Mouse (Mus musculus) hindlimb bud, embryonic 11.5 days (tissue): Measurements from ENCODE around the gene Tmprss6.

Source experiments
- DNase-seq: peaks from one replicate; pipeline ENCODE4 v3.0.0-alpha.2; 2012; ENCODE audit warnings: low read depth, low spot score; ENCODE audit errors: extremely low spot score

Gene Tmprss6

DNA sequence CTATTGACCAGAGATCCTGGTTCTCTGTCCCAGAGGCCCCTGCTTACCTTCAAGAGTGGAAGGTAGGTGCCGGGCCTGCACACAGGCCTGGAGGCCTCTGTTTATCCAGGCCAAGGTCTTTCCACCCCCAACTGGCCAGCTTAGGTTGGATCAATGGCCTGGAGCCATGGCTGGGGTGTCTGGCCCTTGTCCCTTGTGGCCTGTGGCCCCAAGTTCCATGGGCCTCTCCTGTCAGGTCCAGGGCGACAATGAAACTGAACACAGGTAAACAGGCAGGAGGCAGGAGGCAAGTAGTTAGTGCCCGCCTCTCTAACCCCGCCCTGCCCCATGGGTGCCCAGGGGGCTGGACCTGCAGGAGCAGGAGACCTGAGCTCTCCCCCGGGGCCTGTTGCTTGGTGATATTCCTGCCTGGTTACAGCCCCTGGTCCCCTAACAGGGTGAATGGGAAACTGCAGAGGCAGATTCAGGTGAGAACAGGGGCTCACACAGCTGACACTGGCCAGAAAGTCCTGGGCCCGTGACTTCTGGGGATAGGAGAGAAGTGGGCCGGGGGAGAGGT lies at the start of gene Tmprss6:
TSS of gene Tmprss6 (minus strand) at position 256 of the 559 bp plus-strand sequence.
- no peak for DNase-seq

DNA sequence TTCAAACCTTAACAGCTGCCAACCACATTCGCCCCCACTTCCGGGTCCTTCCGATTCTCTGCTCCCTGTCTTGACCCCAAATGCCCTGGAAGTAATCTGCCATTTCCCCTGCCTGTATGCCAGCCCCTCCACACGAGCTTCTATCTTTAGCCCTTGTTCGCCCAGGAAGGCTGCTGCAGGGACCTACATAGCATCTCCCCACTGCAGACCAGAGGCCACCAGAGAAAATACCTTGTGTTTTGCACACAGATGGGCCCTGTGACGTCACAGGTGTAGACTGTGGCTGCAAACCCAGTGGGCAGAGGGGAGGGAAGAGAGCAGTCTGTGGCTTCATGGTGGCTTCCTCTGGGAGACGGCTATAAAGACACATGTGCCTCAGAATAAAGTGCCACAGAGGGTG lies 49.8 kb upstream of the Tmprss6 start:
- DNase-seq: no peak

DNA sequence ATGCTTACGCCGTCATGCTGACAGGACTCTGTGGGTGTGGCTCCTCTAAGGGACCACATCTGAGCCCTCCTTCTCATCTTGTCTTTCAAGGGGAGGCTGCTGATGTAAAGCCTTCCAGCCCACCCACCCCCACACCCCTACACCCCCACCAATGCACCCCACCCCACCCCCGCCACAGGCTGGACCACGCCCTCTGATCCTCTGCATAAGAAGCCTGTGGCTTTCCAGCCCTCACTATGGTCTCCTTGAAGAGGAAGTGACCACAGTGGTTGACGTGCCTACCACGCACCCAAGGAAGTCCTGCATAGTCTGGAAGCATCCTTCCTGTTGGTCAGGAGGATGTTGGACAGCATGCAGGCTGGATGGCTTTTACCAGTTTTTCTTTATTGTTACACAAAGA lies 47.3 kb upstream of the Tmprss6 start:
- DNase-seq: no peak

DNA sequence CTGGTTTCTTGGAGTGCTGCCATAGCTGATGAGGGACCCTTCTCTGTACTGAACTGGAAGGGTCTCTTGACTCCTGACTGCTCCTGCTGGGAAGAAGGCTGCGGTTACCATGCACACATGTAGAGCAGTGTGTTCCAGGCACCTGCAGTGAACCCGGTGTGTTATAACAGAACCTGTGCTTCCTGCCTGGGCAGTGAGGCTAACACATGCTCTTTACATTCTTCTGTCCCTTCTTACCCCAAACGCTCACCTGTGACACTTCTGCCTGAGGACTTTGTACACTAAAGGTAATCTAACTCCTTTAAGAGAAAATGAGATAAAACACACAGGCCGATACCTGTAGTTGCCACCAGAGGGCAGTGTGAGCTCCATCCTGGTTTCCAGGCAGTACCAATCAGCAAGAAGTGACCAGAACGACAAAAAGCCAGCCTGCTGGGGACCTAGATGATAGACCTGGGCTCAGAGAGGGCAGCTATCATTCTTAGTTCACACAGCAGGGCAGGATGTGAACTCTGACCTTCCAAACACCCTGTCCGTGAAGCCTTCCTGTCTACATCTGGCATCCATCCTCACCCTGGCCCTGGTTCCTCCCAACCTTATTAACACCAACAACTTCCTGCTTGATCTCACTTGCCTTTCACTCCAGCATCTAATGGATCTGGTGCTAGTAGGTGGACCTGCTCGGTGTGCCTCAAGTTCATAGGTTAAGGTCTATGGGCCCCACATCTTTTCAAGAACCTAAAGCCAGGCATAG lies 46.1 kb upstream of the Tmprss6 start:
- DNase-seq: peak; percentile 64

DNA sequence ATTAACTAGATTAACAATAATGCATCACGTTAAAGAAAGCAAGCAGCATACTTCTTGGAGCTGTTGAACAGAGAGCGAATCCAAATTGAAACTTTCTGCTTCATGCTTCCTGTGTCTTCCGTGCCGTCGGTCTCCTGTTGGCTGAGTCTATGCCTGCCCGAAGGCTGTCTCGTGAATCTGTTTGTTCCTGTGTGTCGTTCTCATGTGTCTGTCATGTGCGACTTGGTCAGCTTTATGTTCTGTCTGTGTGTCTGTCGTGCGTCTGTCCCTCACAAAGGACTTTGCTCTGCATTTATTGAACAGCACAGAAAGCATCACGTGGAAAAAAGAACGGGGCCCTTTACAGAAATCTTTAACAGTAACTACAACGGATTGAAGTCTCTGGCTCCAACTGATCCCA lies 44.6 kb upstream of the Tmprss6 start:
- DNase-seq: no peak

DNA sequence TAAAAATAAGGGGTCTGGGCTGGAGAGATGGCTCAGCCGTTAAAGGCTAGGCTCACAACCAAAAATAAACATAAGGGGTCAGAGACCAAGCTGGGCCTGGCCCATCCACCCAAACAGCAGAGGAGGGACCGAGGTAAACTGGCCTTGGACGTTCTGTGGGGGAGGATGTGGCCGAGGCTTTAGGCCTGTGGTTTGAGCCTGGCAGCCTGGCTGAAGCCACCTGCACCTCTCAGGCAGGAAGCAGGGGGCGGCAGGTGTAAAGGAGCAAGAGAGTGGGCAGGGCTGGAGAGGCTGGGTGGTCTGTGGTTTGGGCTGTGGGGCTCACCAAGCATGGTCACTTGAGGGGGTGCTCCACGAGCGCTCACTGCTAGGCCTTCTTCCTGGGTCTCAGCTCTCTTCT lies 43.5 kb upstream of the Tmprss6 start:
- DNase-seq: no peak

DNA sequence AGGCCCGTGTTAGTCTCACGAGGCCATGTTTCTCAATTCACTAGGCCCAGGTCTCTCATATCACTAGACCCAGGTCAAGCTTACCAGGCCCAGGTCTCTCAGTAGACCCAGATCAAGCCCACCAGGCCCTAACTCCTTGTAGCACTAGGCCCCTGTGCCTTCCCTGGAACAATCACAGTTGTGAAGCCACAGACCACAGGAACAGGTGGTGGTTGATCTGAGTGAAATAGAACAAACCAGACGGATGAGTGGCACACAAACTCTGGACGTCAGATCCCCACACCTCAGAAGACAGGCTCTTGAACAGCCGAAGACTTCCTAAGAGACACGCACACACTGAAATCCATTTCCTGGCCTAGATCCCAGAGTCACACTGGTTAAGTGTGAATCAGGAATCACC lies 42.3 kb upstream of the Tmprss6 start:
- no peak for DNase-seq

DNA sequence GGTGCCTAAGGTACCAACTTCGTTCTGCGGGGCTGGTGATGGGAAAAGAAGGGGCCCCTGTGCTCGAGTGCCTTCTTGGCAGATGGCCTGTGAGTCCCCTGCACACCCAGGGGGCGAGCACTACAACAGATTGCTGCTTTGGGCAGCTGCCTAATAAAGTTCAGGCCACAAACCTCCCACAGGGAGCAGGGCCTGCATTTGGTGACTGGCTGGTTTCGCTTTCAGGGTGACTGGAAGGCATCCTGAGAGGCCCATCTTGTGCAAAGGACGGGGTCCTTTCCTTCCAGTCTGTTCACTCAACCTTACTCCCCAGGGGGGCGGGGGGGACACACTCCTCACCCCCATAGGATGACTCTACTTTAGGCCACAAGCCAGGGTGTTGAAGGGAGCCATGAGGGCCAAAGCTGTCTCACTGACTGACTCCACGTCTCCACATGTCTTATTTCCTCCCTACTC lies 41.7 kb upstream of the Tmprss6 start:
- no peak for DNase-seq

DNA sequence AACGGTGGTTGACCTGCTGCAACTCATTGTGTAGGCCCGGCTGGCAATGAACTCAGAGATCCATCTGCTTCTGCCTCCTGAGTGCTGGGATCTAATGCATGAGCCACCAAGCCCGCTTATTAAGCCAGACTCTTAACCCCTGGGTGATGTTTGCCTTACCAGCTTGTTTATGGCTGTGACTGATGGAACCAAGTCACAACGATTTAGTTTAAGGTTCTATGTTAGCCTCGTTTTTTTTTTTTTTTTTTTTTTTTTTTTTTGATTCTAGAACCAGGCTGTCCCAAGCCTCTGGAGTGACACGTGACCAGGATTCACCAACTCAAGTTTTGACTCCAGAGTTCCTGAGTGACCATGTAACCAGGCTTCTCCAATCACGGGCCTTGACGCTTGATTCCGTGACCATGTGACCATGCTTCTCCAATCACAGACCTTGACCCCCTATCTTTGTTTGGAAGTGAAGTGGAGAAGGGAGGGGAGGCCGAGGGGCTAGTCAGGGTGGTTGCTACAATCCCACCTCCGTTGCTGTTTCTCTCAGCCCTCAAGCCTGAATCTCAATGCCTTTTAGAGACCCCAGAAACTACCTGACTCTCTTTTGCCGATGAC lies 41.0 kb upstream of the Tmprss6 start:
- no peak for DNase-seq

DNA sequence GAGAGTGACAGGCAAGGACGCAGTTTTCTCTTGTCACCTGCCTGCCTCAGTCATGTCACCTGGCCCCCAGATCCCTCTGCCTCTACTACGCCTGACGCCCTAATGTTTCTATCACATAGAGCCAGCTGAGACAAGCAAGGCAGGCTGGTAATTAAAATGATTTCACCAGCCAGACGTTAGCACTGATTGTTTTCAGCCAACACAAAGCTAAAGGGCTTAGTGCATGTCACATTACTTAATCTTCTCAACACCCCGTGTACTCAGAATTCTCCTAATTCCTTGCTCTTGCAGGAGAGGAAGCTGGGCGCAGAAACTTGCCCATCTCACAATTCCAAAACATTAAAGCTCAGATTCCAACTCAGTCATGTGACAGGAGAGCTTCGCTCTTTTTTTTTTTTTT lies 40.0 kb upstream of the Tmprss6 start:
- DNase-seq: no peak

DNA sequence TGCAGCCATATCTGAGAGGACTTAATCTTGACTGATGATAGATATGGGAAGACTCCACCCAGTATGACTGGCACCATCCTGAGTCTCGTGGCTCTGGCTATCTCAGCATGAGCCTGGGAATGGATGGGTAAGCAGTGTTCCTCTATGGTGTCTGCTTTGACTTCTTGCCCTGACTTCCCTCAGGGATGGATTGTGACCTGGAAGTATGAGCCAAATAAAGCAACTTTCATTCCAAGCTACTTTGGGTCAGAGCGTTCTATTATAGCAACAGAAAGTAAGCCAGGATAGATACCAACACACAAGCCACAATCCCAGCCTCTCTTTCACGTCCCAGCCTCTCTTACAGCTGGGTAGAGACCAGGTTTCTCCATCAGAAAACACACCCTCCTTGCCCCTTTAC lies 37.1 kb upstream of the Tmprss6 start:
- no peak for DNase-seq

DNA sequence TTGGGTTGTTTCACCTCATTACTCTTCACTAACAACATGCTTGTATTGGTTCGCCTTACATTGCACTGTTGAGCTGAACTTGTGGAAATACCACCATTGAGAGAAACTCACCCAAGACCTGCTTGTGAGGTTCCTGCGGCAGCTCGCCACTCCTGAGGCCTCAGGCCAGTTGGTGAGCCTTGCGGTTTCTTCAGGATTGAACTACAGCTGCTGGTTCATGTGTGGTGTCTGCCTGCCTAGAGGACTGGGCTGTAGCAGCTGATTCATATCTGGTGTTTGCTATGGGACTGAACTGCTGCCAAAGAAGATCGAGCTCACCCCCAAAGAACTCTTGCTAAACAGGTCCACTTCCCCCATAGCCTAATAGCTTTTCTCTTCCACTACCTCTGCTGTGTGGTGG lies 36.4 kb upstream of the Tmprss6 start:
- DNase-seq: no peak

DNA sequence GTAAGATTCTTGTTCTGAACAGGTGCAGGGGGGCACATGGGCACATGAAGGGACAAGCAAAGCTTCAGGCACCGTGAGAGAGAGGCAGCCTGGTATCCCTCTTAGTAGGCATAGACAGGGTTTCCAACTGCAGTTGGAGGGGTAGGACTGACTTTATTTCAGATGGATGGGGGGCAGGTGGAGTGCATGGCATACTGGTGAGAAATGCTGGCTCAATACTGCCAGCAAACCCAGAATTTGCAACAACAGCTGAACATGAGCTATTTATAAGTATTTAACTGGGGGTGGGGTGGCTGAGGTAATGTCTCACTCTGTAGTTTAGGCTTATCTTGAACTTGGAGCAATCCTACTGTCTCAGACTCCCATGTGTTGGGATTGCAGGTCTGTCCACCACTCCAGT lies 35.6 kb upstream of the Tmprss6 start:
- no peak for DNase-seq

DNA sequence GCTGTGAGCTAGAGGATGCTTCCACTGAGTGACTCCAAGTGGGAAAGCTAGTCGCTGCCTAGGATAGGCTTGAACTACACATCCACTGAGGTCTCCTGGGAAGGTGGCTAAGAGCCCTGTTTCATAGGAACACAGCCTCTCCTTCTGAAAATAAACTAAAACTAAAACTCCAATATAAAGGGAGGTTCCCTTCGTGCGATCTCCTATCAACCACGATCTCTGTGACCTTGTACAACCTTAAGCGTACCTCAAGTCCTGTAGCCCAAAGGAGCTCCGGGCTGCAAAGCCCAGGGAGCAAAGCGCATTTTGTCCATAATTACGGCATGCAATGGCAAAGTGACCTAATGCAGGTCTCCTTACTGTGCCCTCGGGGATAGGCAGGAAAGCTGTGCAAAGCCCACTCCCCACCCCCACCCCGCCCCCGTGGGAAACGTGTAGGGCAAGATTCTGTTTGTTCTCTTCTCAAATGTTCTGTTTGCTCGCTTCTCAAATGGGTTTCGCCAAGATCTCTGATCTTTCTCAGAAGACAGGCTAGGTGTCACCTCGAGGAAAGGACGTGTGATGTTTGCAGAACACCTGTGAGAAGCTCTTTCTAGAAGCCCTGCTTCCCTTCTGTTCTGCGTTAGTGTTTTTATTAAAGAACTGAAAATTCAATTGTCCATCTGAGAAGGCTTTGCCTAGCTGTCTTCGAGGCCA lies 34.2 kb upstream of the Tmprss6 start:
- DNase-seq: no peak

DNA sequence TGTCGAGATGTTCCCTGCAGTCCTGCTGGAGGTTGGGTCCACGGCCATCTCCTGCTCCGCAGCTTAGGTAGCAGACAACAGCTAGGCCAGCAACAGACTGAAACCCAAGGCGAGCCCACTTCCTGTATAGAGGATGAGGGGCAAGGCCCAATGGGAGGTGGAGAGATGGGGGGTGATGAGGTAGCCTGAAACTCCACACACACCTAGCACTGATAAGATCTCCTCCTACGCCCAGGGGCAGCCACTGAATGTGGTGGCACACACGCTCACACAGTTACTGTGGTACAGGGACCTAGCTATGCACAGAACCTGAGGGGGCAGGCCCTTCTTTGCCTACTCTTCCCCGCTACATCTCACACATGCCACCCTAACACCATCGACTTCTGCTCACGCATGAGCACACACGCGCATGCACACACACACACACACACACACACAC lies 26.6 kb upstream of the Tmprss6 start, which contains the start of gene Il2rb:
TSS of gene Il2rb (minus strand) at position 304 of the 439 bp plus-strand sequence.
- DNase-seq: no peak

DNA sequence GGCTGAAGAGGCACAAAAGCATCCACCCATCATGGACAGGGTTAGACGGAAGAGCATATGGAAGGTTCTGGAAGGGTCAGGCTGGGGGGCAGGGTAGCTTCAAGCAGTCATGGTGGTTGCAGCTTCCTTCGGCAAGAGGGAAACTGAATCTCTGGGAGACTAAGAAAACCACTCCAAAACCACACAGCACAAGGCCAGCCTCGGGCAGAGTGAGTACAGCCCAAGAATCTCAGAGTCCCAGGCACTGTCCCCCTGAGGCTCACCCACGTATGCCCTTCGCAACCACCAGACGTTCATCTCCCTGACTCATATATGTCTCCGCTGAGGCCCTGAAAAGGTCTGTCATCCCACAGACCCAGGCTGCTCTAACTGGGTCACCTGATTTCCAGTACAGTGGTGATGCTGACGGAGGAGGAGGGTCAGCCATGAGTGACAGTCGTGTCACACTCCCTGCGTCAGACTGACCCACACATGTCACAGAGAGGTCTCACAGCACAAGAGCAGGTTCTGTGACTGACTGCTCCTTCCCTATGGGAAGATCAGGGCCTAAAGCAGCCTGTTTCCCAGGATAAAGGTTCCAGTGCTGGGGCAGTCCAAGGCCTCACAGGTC lies 25.1 kb upstream of the Tmprss6 start:
- DNase-seq: no peak

DNA sequence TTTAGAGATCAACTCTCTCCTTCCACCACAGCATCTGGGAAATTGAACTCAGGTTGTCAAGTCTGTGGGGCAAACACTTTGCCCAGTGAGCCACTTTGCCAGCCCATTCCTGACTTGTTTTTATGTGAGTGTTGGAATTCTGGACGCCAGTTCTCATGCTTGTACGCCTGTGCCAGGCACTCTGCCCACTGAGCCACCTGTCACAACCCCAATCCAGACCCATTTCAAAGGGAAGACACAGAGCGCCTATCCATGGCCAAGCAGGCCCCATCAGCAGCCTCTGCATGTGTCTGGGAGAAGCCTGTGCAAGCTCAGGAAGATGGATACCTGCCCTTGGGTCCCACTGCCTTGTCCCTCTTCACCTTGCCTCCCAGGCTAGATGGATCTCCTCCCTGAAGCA lies 22.9 kb upstream of the Tmprss6 start:
- DNase-seq: no peak

DNA sequence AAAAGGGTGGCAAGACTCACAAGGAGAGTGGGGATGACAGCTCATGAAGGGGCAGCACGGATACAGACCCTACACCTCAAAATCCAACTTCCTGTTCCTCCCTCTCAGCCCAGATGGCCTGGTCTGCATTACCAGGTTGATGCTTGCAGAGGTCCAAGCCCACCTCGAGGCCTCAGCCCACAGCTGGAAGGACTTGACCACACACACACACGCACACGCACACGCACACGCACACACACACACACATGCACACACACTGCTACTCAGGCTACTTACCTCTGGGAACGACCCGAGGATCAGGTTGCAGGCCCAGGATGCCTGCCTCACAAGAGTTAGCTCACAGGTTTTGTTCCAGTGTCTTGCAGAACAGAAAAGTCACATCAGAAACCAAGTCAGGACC lies 21.5 kb upstream of the Tmprss6 start:
- DNase-seq: no peak

DNA sequence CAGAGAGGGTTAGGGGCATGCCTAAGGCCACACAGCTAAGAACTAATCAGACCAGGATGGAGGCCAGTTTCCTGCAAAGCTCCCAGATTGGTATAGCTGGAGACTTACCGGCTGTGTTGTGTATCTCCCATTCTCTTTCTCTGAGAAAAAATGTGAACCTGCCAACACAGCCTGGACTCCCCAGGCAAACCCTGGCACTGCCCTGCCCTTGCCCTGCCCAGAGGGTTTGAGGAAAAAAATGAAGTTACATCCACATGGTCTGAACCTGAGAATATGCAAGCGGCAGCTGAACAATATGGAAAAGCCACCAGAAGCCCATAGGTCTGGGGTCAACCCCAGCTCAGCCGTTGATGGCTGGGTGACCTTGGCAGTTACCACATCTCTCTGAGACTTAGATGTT lies 20.8 kb upstream of the Tmprss6 start:
- DNase-seq: no peak

DNA sequence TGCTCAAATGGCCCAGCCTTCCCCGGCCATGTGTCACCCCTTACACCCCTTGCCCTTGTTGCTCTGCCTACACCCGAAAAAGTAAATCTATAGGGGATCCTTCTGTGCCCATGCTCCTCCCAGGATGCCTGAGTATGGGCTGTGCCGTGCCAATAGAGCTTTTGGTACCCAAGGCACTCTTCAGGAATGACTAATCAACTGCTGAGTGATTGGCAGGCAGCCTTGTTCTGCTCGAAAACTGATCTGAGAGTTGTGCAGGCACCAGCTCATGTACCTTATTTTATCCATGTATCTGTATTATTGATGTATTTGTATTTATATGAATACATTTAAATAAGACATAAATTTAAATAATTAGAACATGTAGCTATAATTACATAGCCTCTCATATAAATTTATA lies 18.6 kb upstream of the Tmprss6 start:
- no peak for DNase-seq

DNA sequence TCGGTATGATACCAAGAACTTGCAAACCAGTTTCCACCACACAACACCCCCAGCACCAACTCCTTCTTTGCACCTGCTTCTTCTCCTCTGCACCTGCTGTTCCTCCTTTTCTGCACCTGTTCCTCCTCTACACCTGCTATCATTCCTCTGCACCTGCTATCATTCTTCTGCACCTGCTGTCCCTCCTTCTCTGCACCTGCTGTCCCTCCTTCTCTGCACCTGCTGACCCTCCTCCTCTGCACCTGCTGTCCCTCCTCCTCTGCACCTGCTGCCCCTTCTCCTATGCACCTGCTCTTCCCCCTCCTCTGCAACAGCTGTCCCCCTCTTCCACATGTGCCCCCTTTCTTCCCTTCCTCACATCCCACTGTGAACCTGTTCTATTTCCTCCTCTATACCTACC lies 18.1 kb upstream of the Tmprss6 start:
- no peak for DNase-seq
